Mouse (Mus musculus): ENCODE data around the gene Usp11.

DNA sequence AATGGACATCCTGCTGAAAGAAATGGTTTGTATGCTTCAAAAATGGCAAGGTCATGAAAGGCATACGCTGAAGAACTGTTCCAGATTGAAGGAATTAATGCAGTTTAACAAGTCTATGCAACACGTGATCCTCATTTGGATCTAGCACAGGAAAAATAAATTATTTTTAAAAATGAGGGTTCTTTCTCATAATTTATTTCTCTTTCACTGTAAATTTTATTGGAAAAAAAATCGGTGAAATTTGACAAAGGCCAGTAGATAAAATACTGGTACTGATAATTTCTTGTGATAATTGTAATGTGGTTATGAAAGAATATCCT is 1.3 kb downstream of the Usp11 start:
- no peak for TF ChIP-seq CTCF (IDR thresholded peaks at IDR 0.05; ENCODE audit: low read depth, low read length)
- TF ChIP-seq POLR2A (IDR thresholded peaks at IDR 0.05; ENCODE audit: extremely low read depth, insufficient read depth, low read length), result no peak

All from liver, adult 2 months (tissue).